Mouse (Mus musculus) neural tube, embryonic 14.5 days (tissue): ENCODE results near the gene Coil. TPM values are rescaled to one million over a fixed set of nuclear protein-coding genes. Genes with fewer than 3 reads are reported as not detected.
A peak's percentile ranks its signal among the peaks of the same experiment; 100 is the strongest.

Source experiments
- ATAC-seq: fragments of 200-750 bp; cut with Nextera tagmentation; 2 replicates; pipeline ENCODE4 v1.8.0; 2017; ENCODE audit warnings: low read depth, mild to moderate bottlenecking, moderate TSS enrichment, moderate library complexity
- H3K27ac ChIP-seq: fragments of 300-500 bp; sonication (generic); 2 replicates; pipeline ENCODE4 v1.5.1; 2014; ENCODE audit warnings: low read depth, mild to moderate bottlenecking, control low read depth, low read length, moderate library complexity, mixed read lengths
- H3K27me3 ChIP-seq: fragments of 300-500 bp; sonication (generic); 2 replicates; pipeline ENCODE4 v1.6.1; 2014; ENCODE audit warnings: low read length; ENCODE audit not compliant: control insufficient read depth, insufficient read depth
- H3K36me3 ChIP-seq: fragments of 300-500 bp; sonication (generic); 2 replicates; pipeline ENCODE4 v1.6.1; 2014; ENCODE audit warnings: low read length, mixed read lengths; ENCODE audit not compliant: control insufficient read depth, insufficient read depth
- H3K4me1 ChIP-seq: fragments of 300-500 bp; sonication (generic); 2 replicates; pipeline ENCODE4 v1.6.1; 2014; ENCODE audit warnings: low read length; ENCODE audit not compliant: control insufficient read depth, insufficient read depth
- H3K4me2 ChIP-seq: fragments of 300-500 bp; sonication (generic); 2 replicates; pipeline ENCODE4 v1.6.1; 2014; ENCODE audit warnings: mild to moderate bottlenecking, low read depth, low read length, control low read depth
- H3K4me3 ChIP-seq: fragments of 300-500 bp; sonication (generic); 2 replicates; pipeline ENCODE4 v1.5.1; 2014; ENCODE audit warnings: low read depth, low read length, control low read depth, mixed read lengths
- H3K9ac ChIP-seq: fragments of 300-500 bp; sonication (generic); replicated peaks from 2 replicates; pipeline ENCODE4 v1.6.1; 2014; ENCODE audit warnings: low read depth, mild to moderate bottlenecking, control low read depth, low read length, mixed read lengths
- H3K9me3 ChIP-seq: fragments of 300-500 bp; sonication (generic); 2 replicates; pipeline ENCODE4 v1.6.1; 2016; ENCODE audit warnings: low read length; ENCODE audit not compliant: control insufficient read depth
- WGBS: fragments of 180-500 bp; shearing (Covaris S2); extraction: QIAGEN DNeasy Blood & Tissue Kit; methylation state at CpG from one replicate; pipeline ENCODE4 v1.1.7; 2014; 5-methylcytosine and 5-hydroxymethylcytosine counted together
- polyA plus RNA-seq: library from polyadenylated mRNA; unstranded; fragments of >200 nt; fragmentation: Nextera tagmentation; extraction: Ambion mirVana; gene quantifications from 2 replicates; pipeline ENCODE4 v1.2.1, GENCODE M21; 2014

The Coil gene
- polyA plus RNA-seq, 1 experiment from 2014 or later, result 17.0 TPM

DNA sequence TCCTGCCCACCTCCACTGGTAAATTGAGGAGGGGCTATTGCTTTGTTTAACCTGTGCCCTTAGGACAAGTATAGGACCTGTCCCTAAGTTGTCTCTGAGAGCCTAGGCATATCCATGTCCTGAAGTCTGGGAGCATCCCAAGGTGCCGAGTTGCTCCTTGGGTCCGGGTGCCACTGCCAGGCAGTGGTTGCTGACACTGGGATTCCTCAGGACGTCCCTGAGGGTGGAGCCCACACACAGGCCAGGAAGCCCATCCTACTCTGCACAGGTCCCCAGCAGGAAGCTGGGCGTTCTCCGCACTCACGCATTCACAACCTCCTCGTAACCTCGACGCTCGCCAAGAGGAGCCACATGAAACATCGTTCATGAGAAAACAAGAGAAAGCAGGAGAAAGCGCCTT, 28.6 kb upstream of the Coil start:
- Histone ChIP-seq H3K9me3 (no peaks in the 10 kb centered on the region), H3K9ac (no peak overlapping the region), H3K27me3 (no peaks in the 10 kb centered on the region), H3K27ac (no peak overlapping the region), H3K4me1 (no peaks in the 10 kb centered on the region), H3K36me3 (no peaks in the 10 kb centered on the region; the same call in 1 of the 2 replicates), H3K4me2 (no peak overlapping the region), H3K4me3 (no peak overlapping the region)
- no peak for ATAC-seq
- 79% methylated on average over 12 of the region's 12 CpGs for WGBS

DNA sequence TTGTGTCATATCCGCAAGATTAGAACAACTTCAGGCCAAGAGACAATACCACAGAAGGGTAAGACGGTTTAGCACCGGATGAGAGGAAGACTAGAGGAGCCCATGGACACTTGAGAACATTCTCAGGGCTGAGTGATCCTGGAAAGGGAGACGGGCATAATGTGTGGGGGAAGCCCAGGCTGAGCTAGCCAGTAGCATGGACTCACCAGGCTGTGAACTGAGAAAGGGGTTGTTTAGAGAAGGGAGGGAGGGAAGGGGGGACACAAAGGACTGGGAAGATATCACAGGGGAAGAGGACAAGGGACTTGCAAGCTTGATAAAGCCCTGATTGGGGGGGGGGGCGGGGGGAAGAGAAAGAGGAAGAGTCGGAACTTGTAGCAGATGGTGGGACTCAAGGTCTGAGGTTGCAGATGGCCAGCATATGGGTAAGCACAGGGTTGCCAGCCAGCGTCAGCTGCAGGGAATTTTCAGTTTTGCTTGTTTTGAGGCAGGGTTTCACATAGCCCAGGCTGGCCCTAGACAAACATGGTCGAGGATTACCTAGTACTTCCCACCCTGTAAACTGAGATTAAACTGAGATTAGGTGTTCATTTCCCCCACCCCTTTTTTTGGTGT, 24.0 kb upstream of the Coil start:
- 83% methylated on average over 7 of the region's 8 CpGs for WGBS

DNA sequence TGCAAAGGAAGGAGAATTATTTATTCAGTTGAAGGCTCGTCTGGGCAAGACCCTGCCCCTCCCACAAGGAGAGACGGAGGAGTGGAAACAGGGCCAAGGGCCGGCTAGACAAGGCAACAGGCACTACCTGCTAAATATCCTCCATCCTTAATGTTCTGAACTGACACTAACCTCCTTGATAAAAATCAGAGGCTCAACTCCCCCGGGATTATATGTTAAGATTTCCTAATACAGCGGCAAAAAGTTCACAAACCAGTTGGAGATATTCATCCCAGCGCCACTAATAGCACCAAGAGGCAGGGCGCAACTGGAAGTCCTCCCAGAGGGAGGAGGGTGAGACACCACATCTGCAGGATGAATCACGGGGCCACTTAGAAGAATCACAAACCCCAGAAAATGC, 21.2 kb upstream of the Coil start:
- no peak overlapping the region for H3K27ac ChIP-seq
- WGBS, result 85% methylated on average over 8 of the region's 8 CpGs
- no peak overlapping the region for H3K4me2 ChIP-seq
- no peaks in the 10 kb centered on the region for H3K4me1 ChIP-seq
- no peak overlapping the region for H3K4me3 ChIP-seq
- H3K9me3 ChIP-seq, result no peaks in the 10 kb centered on the region
- H3K27me3 ChIP-seq, result no peaks in the 10 kb centered on the region
- ATAC-seq, result no peak
- no peaks in the 10 kb centered on the region; the same call in 1 of the 2 replicates for H3K36me3 ChIP-seq
- no peak overlapping the region for H3K9ac ChIP-seq

More for the DNA sequence above, 24.0 kb upstream of the Coil start:
- ATAC-seq, result no peak
- H3K4me1 ChIP-seq, result no peaks in the 10 kb centered on the region
- no peak overlapping the region for H3K4me2 ChIP-seq
- H3K4me3 ChIP-seq, result no peak overlapping the region
- H3K27ac ChIP-seq, result no peak overlapping the region
- no peaks in the 10 kb centered on the region; the same call in 1 of the 2 replicates for H3K36me3 ChIP-seq
- no peaks in the 10 kb centered on the region for H3K9me3 ChIP-seq
- no peak overlapping the region for H3K9ac ChIP-seq
- no peaks in the 10 kb centered on the region for H3K27me3 ChIP-seq

DNA sequence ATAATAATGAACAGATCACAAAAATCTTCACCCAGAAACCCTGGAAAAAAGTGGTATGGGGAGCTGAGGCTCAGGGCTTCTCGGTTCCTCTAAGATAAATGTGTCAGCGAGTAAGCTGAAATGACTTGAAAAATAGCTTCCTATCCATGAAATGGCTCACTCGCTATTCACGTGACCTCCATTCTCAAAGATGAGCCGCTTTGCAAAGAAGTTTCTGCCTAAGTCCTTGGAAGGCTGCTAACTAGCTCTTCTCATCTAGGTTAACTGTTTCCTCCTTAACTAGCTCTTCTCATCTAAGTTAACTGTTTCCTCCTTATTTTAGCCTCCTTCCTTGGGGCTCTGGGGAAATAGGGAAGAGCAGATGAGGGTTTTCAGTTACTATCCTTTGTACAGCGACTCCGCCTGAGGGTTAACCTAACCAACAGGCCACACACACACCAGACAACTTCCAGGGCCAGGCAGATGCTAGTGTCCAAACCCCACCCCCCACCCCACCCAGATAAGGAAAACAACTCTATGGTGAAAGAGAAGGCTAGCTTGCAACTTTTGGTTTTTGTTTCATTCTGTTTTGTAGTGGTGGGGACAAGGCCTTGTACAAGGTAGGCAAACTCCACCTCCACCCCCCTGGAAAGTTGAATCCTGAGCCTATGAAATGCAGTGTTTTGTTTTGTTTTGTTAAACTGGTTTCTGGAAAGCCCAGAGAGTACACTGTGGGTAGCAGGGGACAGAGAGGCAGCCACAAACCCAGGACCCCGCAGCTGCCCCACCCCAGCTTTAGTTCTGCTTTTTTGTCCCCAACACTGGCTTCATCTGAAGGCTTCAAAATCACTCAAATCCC, 20.0 kb upstream of the Coil start:
- H3K36me3 ChIP-seq, result no peaks in the 10 kb centered on the region

DNA sequence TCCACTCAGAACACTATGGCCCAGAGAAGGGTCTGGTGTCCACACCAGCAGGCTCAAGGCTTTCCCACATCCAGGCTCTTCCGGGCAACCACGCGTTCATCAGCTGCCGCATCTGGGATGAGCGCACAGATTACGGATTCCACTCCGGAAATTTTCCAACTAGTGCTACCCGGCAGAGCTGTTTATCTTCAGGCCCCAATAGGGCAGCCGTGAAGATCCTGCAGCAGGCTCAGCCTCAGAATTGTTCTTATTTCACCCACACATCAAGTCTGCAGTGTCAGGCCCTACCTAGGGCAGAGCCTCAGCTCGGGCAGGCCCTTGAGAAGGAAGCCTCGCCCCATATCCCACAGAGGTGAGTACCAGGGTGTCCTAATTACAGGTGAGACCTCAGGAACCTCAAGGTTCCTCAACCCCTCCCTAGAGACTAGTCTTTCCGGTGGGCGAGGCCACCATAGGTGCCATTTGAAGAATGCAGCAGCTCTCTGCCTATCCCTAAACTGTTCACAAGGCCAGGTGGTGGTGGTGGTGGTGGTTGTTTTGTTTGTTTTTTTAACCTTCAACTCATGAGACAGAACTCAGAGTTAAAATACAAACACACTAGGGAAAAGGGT, 19.3 kb upstream of the Coil start:
- Histone ChIP-seq H3K4me2 (no peak overlapping the region), H3K27ac (no peak overlapping the region), H3K4me1 (0 out of 2 replicates have a peak, but pooled peaks cover 5% of the 10 kb centered on the region), H3K27me3 (no peaks in the 10 kb centered on the region), H3K4me3 (no peak overlapping the region), H3K9ac (no peak overlapping the region), H3K9me3 (no peaks in the 10 kb centered on the region), H3K36me3 (no peaks in the 10 kb centered on the region)
- no peak for ATAC-seq
- 91% methylated on average over 13 of the region's 13 CpGs for WGBS

More for the DNA sequence above, 20.0 kb upstream of the Coil start:
- WGBS, result 91% methylated on average over 8 of the region's 8 CpGs
- Histone ChIP-seq H3K9ac (no peak overlapping the region), H3K9me3 (no peaks in the 10 kb centered on the region), H3K4me3 (no peak overlapping the region), H3K27me3 (no peaks in the 10 kb centered on the region), H3K4me1 (0 out of 2 replicates have a peak, but pooled peaks cover 5% of the 10 kb centered on the region), H3K4me2 (no peak overlapping the region), H3K27ac (no peak overlapping the region)
- ATAC-seq, result no peak

DNA sequence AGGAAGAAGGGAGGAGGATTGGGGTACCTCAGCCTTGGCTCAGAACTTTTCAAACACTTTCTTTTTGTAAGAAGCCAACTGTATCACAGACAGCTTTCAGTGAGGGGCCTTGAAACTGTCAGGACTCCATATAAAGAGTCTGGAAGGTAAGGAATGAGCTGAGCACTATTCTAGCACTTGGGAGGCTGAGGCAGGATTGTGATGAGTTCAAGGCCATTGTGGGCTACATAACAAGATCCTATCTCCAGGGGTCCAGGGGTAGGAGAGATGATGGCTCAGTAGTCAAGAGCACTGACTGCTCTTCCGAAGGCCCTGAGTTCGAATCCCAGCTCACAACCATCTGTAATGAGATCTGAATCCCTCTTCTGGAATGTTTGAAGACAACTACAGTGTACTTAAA, 18.5 kb upstream of the Coil start:
- H3K4me2 ChIP-seq, result no peak overlapping the region
- H3K4me1 ChIP-seq, result 0 out of 2 replicates have a peak, but pooled peaks cover 5% of the 10 kb centered on the region
- no peak for ATAC-seq
- WGBS, result 93% methylated on average over 2 of the region's 2 CpGs
- no peaks in the 10 kb centered on the region for H3K27me3 ChIP-seq
- no peaks in the 10 kb centered on the region for H3K9me3 ChIP-seq
- no peak overlapping the region for H3K4me3 ChIP-seq
- no peaks in the 10 kb centered on the region for H3K36me3 ChIP-seq
- no peak overlapping the region for H3K27ac ChIP-seq
- H3K9ac ChIP-seq, result no peak overlapping the region

DNA sequence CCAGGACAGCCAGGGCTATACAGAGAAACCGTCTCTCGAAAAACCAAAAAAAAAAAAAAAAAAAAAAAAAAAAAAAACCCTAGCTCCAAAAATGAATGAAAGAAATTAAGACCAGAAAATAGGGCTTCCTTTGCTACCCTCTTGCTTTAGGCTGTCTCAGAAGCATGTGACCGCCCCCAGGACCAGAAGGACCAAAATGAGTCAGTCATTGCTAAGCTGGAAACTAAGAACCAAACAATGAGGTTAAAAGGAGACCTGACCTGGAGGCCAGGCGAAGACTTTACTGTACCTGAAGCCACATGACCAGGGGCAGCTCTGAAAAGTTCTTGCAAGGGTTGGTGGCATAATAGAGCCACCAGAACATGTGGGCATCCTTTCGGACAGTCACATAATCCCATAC, 17.9 kb upstream of the Coil start:
- Histone ChIP-seq H3K27ac (no peak overlapping the region), H3K9ac (no peak overlapping the region), H3K27me3 (no peaks in the 10 kb centered on the region), H3K4me2 (no peak overlapping the region), H3K36me3 (no peaks in the 10 kb centered on the region), H3K4me3 (no peak overlapping the region), H3K4me1 (0 out of 2 replicates have a peak, but pooled peaks cover 5% of the 10 kb centered on the region), H3K9me3 (no peaks in the 10 kb centered on the region)
- no peak for ATAC-seq
- WGBS, result 97% methylated on average over 5 of the region's 5 CpGs

DNA sequence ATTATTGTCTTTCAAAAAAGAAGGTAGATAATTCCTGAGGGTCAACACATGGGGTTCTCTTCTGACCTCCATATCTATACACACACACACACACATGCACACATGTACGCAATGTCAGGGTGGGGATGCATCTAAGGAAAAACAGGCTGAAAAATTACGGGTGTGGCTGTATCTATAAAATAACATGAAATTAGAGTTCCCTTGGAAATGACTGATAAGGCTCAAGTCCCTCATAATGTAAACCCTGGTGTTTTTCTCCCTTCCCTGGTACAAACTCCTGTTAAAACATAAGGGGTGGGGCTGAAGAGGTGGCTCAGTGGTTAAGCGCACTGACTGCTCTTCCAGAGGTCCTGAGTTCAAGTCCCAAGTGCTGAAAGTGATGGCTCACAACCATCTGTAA, 16.5 kb upstream of the Coil start:
- 100% methylated on average over 3 of the region's 3 CpGs for WGBS
- no peak overlapping the region for H3K9ac ChIP-seq
- H3K4me1 ChIP-seq, result 0 out of 2 replicates have a peak, but pooled peaks cover 5% of the 10 kb centered on the region
- H3K4me3 ChIP-seq, result no peak overlapping the region
- no peaks in the 10 kb centered on the region for H3K36me3 ChIP-seq
- H3K27me3 ChIP-seq, result no peaks in the 10 kb centered on the region
- no peak for ATAC-seq
- H3K9me3 ChIP-seq, result no peaks in the 10 kb centered on the region
- H3K4me2 ChIP-seq, result no peak overlapping the region
- no peak overlapping the region for H3K27ac ChIP-seq

DNA sequence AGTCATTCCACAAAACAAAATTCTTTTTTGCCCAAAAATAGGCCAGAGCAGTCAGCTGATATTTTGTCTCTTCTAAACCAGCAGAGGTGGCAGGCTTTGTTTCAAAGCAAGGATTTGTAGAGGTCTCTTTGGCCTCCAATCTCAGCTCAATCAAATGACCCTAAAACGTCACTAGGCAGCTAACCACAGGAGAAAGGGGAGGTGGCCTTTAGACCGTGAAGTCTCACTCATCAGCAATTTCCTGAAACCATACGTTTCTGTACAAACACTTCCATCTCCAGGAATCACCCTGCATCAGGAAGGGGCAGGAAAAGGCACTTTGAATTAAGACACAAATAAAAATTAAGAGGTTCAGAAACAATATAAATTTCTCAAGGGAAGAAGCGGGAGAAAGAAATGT, 15.2 kb upstream of the Coil start:
- Histone ChIP-seq H3K27ac (no peak overlapping the region), H3K27me3 (no peaks in the 10 kb centered on the region), H3K36me3 (no peaks in the 10 kb centered on the region), H3K4me1 (0 out of 2 replicates have a peak, but pooled peaks cover 5% of the 10 kb centered on the region), H3K4me2 (peak overlapping the region; percentile 44), H3K9ac (peak overlapping the region; percentile 3), H3K9me3 (no peaks in the 10 kb centered on the region), H3K4me3 (peak overlapping the region; percentile 39)
- no peak for ATAC-seq
- WGBS, result 0% methylated on average over 4 of the region's 4 CpGs
